Mouse (Mus musculus): ENCODE measurements around the gene Egfem1. TPM values are rescaled to one million over a fixed set of nuclear protein-coding genes. Genes with fewer than 3 reads are reported as not detected.

Gene Egfem1
- 1.5 and 2.4 TPM in 2 replicates for total RNA-seq (2014; rRNA removed)
- 0.48 and 2.1 TPM in 2 replicates for polyA plus RNA-seq (2012; rRNA removed)

- Histone ChIP-seq H3K36me3 (ENCODE audit: control insufficient read depth, insufficient read depth, low read length) (no peaks in the 10 kb centered on the region), H3K27me3 (ENCODE audit: control insufficient read depth, insufficient read depth, low read length) (peaks cover 10% of the 10 kb centered on the region; the same call in 1 of the 2 replicates), H3K27ac (replicated peaks; ENCODE audit: insufficient read depth, low read depth, low read length) (no peak within 1 kb of the TSS), H3K4me3 (ENCODE audit: insufficient read depth, low read depth, low read length) (peak within 1 kb of the TSS; percentile 53), H3K4me1 (ENCODE audit: control insufficient read depth, insufficient read depth, low read length) (no peaks in the 10 kb centered on the region), H3K9ac (ENCODE audit: low read depth, low read length) (0 out of 2 replicates have a peak within 1 kb of the TSS, but pooled peaks have one; percentile 34), H3K79me2 (ENCODE audit: control insufficient read depth, insufficient read depth, low read length) (no peaks in the 10 kb centered on the region)
- no peak for TF ChIP-seq POLR2A (IDR thresholded peaks at IDR 0.05; ENCODE audit: extremely low read depth, insufficient read depth, low read length)
- WGBS: 12% methylated on average over 12 of the region's 12 CpGs
- DNase-seq (ENCODE audit: extremely low read depth, low read depth, low spot score): no peak
Measured at GRCm38 (mm10) chr3:29081952-29082295, at the start of gene Egfem1. Gene Egfem1, plus strand, starts transcription at chr3:29082023.

- Histone ChIP-seq H3K27ac (replicated peaks; ENCODE audit: insufficient read depth, low read depth, low read length) (no peak overlapping the region), H3K4me1 (ENCODE audit: control insufficient read depth, insufficient read depth, low read length) (no peaks in the 10 kb centered on the region), H3K36me3 (ENCODE audit: control insufficient read depth, insufficient read depth, low read length) (no peaks in the 10 kb centered on the region), H3K4me3 (ENCODE audit: insufficient read depth, low read depth, low read length) (no peak overlapping the region), H3K27me3 (ENCODE audit: control insufficient read depth, insufficient read depth, low read length) (no peaks in the 10 kb centered on the region; the same call in 1 of the 2 replicates), H3K79me2 (ENCODE audit: control insufficient read depth, insufficient read depth, low read length) (no peaks in the 10 kb centered on the region), H3K9ac (ENCODE audit: low read depth, low read length) (no peak overlapping the region)
- WGBS: 81% methylated on average over 2 of the region's 2 CpGs
- TF ChIP-seq CTCF (IDR thresholded peaks at IDR 0.05; ENCODE audit: low read depth, low read length) (no peak), POLR2A (IDR thresholded peaks at IDR 0.05; ENCODE audit: extremely low read depth, insufficient read depth, low read length) (no peak)
- no peak for DNase-seq (ENCODE audit: extremely low read depth, low read depth, low spot score)
Measured at GRCm38 (mm10) chr3:29033107-29033506, 48.7 kb upstream of the Egfem1 start.

GRCm38 (mm10) chr3:29036146-29036545, 45.7 kb upstream of the Egfem1 start:
- H3K4me3 ChIP-seq (ENCODE audit: insufficient read depth, low read depth, low read length): no peak overlapping the region
- 0% methylated on average over 3 of the region's 3 CpGs for WGBS
- TF ChIP-seq CTCF (IDR thresholded peaks at IDR 0.05; ENCODE audit: low read depth, low read length) (peak; percentile 28; the same call in 1 of the 2 replicates), POLR2A (IDR thresholded peaks at IDR 0.05; ENCODE audit: extremely low read depth, insufficient read depth, low read length) (no peak)
- no peaks in the 10 kb centered on the region for H3K79me2 ChIP-seq (ENCODE audit: control insufficient read depth, insufficient read depth, low read length)
- no peaks in the 10 kb centered on the region for H3K4me1 ChIP-seq (ENCODE audit: control insufficient read depth, insufficient read depth, low read length)
- H3K36me3 ChIP-seq (ENCODE audit: control insufficient read depth, insufficient read depth, low read length): no peaks in the 10 kb centered on the region
- no peaks in the 10 kb centered on the region; the same call in 1 of the 2 replicates for H3K27me3 ChIP-seq (ENCODE audit: control insufficient read depth, insufficient read depth, low read length)
- peak; percentile 23 for DNase-seq (ENCODE audit: extremely low read depth, low read depth, low spot score)
- no peak overlapping the region for H3K27ac ChIP-seq (replicated peaks; ENCODE audit: insufficient read depth, low read depth, low read length)
- H3K9ac ChIP-seq (ENCODE audit: low read depth, low read length): no peak overlapping the region

GRCm38 (mm10) chr3:29036620-29037019, 45.2 kb upstream of the Egfem1 start:
- Histone ChIP-seq H3K4me1 (ENCODE audit: control insufficient read depth, insufficient read depth, low read length) (no peaks in the 10 kb centered on the region), H3K4me3 (ENCODE audit: insufficient read depth, low read depth, low read length) (no peak overlapping the region), H3K27ac (replicated peaks; ENCODE audit: insufficient read depth, low read depth, low read length) (no peak overlapping the region), H3K36me3 (ENCODE audit: control insufficient read depth, insufficient read depth, low read length) (no peaks in the 10 kb centered on the region), H3K27me3 (ENCODE audit: control insufficient read depth, insufficient read depth, low read length) (no peaks in the 10 kb centered on the region; the same call in 1 of the 2 replicates), H3K79me2 (ENCODE audit: control insufficient read depth, insufficient read depth, low read length) (no peaks in the 10 kb centered on the region), H3K9ac (ENCODE audit: low read depth, low read length) (no peak overlapping the region)
- TF ChIP-seq POLR2A (IDR thresholded peaks at IDR 0.05; ENCODE audit: extremely low read depth, insufficient read depth, low read length) (no peak), CTCF (IDR thresholded peaks at IDR 0.05; ENCODE audit: low read depth, low read length) (no peak)
- DNase-seq (ENCODE audit: extremely low read depth, low read depth, low spot score): no peak

GRCm38 (mm10) chr3:29040064-29040463, 41.8 kb upstream of the Egfem1 start:
- no peaks in the 10 kb centered on the region for H3K36me3 ChIP-seq (ENCODE audit: control insufficient read depth, insufficient read depth, low read length)
- TF ChIP-seq POLR2A (IDR thresholded peaks at IDR 0.05; ENCODE audit: extremely low read depth, insufficient read depth, low read length) (no peak), CTCF (IDR thresholded peaks at IDR 0.05; ENCODE audit: low read depth, low read length) (no peak)
- 89% methylated on average over 7 of the region's 7 CpGs for WGBS
- H3K4me1 ChIP-seq (ENCODE audit: control insufficient read depth, insufficient read depth, low read length): no peaks in the 10 kb centered on the region
- no peak overlapping the region for H3K27ac ChIP-seq (replicated peaks; ENCODE audit: insufficient read depth, low read depth, low read length)
- no peaks in the 10 kb centered on the region; the same call in 1 of the 2 replicates for H3K27me3 ChIP-seq (ENCODE audit: control insufficient read depth, insufficient read depth, low read length)
- no peaks in the 10 kb centered on the region for H3K79me2 ChIP-seq (ENCODE audit: control insufficient read depth, insufficient read depth, low read length)
- H3K4me3 ChIP-seq (ENCODE audit: insufficient read depth, low read depth, low read length): no peak overlapping the region
- H3K9ac ChIP-seq (ENCODE audit: low read depth, low read length): no peak overlapping the region
- DNase-seq (ENCODE audit: extremely low read depth, low read depth, low spot score): no peak

GRCm38 (mm10) chr3:29046281-29046680, 35.5 kb upstream of the Egfem1 start:
- Histone ChIP-seq H3K36me3 (ENCODE audit: control insufficient read depth, insufficient read depth, low read length) (no peaks in the 10 kb centered on the region), H3K9ac (ENCODE audit: low read depth, low read length) (no peak overlapping the region), H3K27me3 (ENCODE audit: control insufficient read depth, insufficient read depth, low read length) (no peaks in the 10 kb centered on the region), H3K4me3 (ENCODE audit: insufficient read depth, low read depth, low read length) (no peak overlapping the region), H3K79me2 (ENCODE audit: control insufficient read depth, insufficient read depth, low read length) (no peaks in the 10 kb centered on the region), H3K27ac (replicated peaks; ENCODE audit: insufficient read depth, low read depth, low read length) (no peak overlapping the region), H3K4me1 (ENCODE audit: control insufficient read depth, insufficient read depth, low read length) (no peaks in the 10 kb centered on the region)
- 74% methylated on average over 5 of the region's 5 CpGs for WGBS
- TF ChIP-seq POLR2A (IDR thresholded peaks at IDR 0.05; ENCODE audit: extremely low read depth, insufficient read depth, low read length) (no peak), CTCF (IDR thresholded peaks at IDR 0.05; ENCODE audit: low read depth, low read length) (no peak)
- DNase-seq (ENCODE audit: extremely low read depth, low read depth, low spot score): no peak

Data from liver, adult 2 months (tissue).